Mouse (Mus musculus) hindbrain, embryonic 16.5 days (tissue): ENCODE results near the gene Xrcc6. TPM values are rescaled to one million over a fixed set of nuclear protein-coding genes. Genes with fewer than 3 reads are reported as not detected.

Experiments used
- ATAC-seq: fragments of 200-750 bp; cut with Nextera tagmentation; 2 replicates; pipeline ENCODE4 v1.8.0; 2017; ENCODE audit warnings: moderate TSS enrichment, moderate library complexity
- H3K27ac ChIP-seq: fragments of 300-500 bp; sonication (generic); 2 replicates; pipeline ENCODE4 v1.5.1; 2014; ENCODE audit warnings: low read depth, mild to moderate bottlenecking, control low read depth, low read length, moderate library complexity
- H3K27me3 ChIP-seq: fragments of 300-500 bp; sonication (generic); replicated peaks from 2 replicates; pipeline ENCODE4 v1.6.1; 2014; ENCODE audit warnings: low read length; ENCODE audit not compliant: control insufficient read depth, insufficient read depth
- H3K36me3 ChIP-seq: fragments of 300-500 bp; sonication (generic); 2 replicates; pipeline ENCODE4 v1.6.1; 2014; ENCODE audit warnings: mild to moderate bottlenecking, low read length, moderate library complexity, mixed read lengths; ENCODE audit not compliant: control insufficient read depth, insufficient read depth
- H3K4me1 ChIP-seq: fragments of 300-500 bp; sonication (generic); 2 replicates; pipeline ENCODE4 v1.6.1; 2014; ENCODE audit warnings: low read depth, low read length; ENCODE audit not compliant: control insufficient read depth, insufficient read depth
- H3K4me2 ChIP-seq: fragments of 300-500 bp; sonication (generic); 2 replicates; pipeline ENCODE4 v1.6.1; 2014; ENCODE audit warnings: mild to moderate bottlenecking, low read length, control low read depth, moderate library complexity
- H3K4me3 ChIP-seq: fragments of 300-500 bp; sonication (generic); 2 replicates; pipeline ENCODE4 v1.5.1; 2014; ENCODE audit warnings: mild to moderate bottlenecking, low read length, control low read depth, moderate library complexity
- H3K9ac ChIP-seq: fragments of 300-500 bp; sonication (generic); 2 replicates; pipeline ENCODE4 v1.6.1; 2014; ENCODE audit warnings: low read depth, mild to moderate bottlenecking, control low read depth, low read length, moderate library complexity
- H3K9me3 ChIP-seq: fragments of 300-500 bp; sonication (generic); 2 replicates; pipeline ENCODE4 v1.6.1; 2014; ENCODE audit warnings: mild to moderate bottlenecking, low read length, moderate library complexity; ENCODE audit not compliant: control insufficient read depth
- WGBS: fragments of 180-500 bp; shearing (Covaris S2); extraction: QIAGEN DNeasy Blood & Tissue Kit; methylation state at CpG from one replicate; pipeline ENCODE4 v1.1.7; 2014; 5-methylcytosine and 5-hydroxymethylcytosine counted together
- polyA plus RNA-seq: library from polyadenylated mRNA; unstranded; fragments of >200 nt; fragmentation: Nextera tagmentation; extraction: Ambion mirVana; gene quantifications from 2 replicates; pipeline ENCODE4 v1.2.1, GENCODE M21; 2015

Xrcc6 gene
- polyA plus RNA-seq, 1 experiment from 2014 or later, result 44.4 TPM

- no peaks in the 10 kb centered on the region for H3K27me3 ChIP-seq
- H3K9ac ChIP-seq, result no peak overlapping the region
- H3K4me2 ChIP-seq, result no peak overlapping the region
- no peaks in the 10 kb centered on the region for H3K9me3 ChIP-seq
- no peak overlapping the region for H3K27ac ChIP-seq
- no peak for ATAC-seq
- 67% methylated on average over 10 of the region's 10 CpGs for WGBS
- no peak overlapping the region for H3K4me3 ChIP-seq
- H3K36me3 ChIP-seq, result no peaks in the 10 kb centered on the region
- H3K4me1 ChIP-seq, result no peaks in the 10 kb centered on the region
Measured at GRCm38 (mm10) chr15:82079883-82080282, 92.2 kb downstream of the Xrcc6 start.

- no peak overlapping the region for H3K4me3 ChIP-seq
- H3K27ac ChIP-seq, result no peak overlapping the region
- H3K4me2 ChIP-seq, result no peak overlapping the region
- 38% methylated on average over 7 of the region's 7 CpGs for WGBS
- no peaks in the 10 kb centered on the region for H3K36me3 ChIP-seq
- ATAC-seq, result peak; percentile 42; the same call in 1 of the 2 replicates
- no peaks in the 10 kb centered on the region for H3K4me1 ChIP-seq
- no peak overlapping the region for H3K9ac ChIP-seq
- no peaks in the 10 kb centered on the region for H3K27me3 ChIP-seq
- no peaks in the 10 kb centered on the region for H3K9me3 ChIP-seq
Measured at GRCm38 (mm10) chr15:82081161-82081560, 93.5 kb downstream of the Xrcc6 start.

- Histone ChIP-seq H3K27me3 (no peaks in the 10 kb centered on the region), H3K9ac (no peak overlapping the region), H3K4me3 (no peak overlapping the region), H3K36me3 (no peaks in the 10 kb centered on the region), H3K27ac (no peak overlapping the region), H3K4me1 (no peaks in the 10 kb centered on the region), H3K9me3 (no peaks in the 10 kb centered on the region), H3K4me2 (no peak overlapping the region)
- ATAC-seq, result no peak
- WGBS, result 91% methylated on average over 9 of the region's 9 CpGs
Measured at GRCm38 (mm10) chr15:82085606-82086005, 98.0 kb downstream of the Xrcc6 start.

- WGBS, result 79% methylated on average over 12 of the region's 12 CpGs
- H3K4me3 ChIP-seq, result no peak overlapping the region
- H3K27me3 ChIP-seq, result no peaks in the 10 kb centered on the region
- H3K9ac ChIP-seq, result no peak overlapping the region
- ATAC-seq, result no peak
- H3K4me2 ChIP-seq, result no peak overlapping the region
- H3K36me3 ChIP-seq, result no peaks in the 10 kb centered on the region
- H3K27ac ChIP-seq, result no peak overlapping the region
- no peaks in the 10 kb centered on the region for H3K9me3 ChIP-seq
- no peaks in the 10 kb centered on the region for H3K4me1 ChIP-seq
Measured at GRCm38 (mm10) chr15:82086131-82086530, 98.5 kb downstream of the Xrcc6 start.

- H3K4me2 ChIP-seq, result no peak overlapping the region
- no peaks in the 10 kb centered on the region for H3K27me3 ChIP-seq
- H3K4me3 ChIP-seq, result no peak overlapping the region
- no peak overlapping the region for H3K9ac ChIP-seq
- no peaks in the 10 kb centered on the region for H3K4me1 ChIP-seq
- H3K27ac ChIP-seq, result no peak overlapping the region
- no peak for ATAC-seq
- WGBS, result 11% methylated on average over 10 of the region's 10 CpGs
- no peaks in the 10 kb centered on the region for H3K9me3 ChIP-seq
- H3K36me3 ChIP-seq, result no peaks in the 10 kb centered on the region
Measured at GRCm38 (mm10) chr15:82087266-82087665, 99.6 kb downstream of the Xrcc6 start.

Other genes with a start within 250 kb of the Xrcc6 start
- 39.3 and 49.6 TPM in 2 replicates for gene Zc3h7b, start 242.8 kb upstream of the Xrcc6 start, polyA plus RNA-seq
- gene Rangap1, start 242.3 kb upstream of the Xrcc6 start, polyA plus RNA-seq, result 164 and 165 TPM in 2 replicates
- gene Tef, start 185.4 kb upstream of the Xrcc6 start, polyA plus RNA-seq, result 22.9 and 23.1 TPM in 2 replicates
- 15.7 and 18.4 TPM in 2 replicates for gene Tob2, start 129.0 kb upstream of the Xrcc6 start, polyA plus RNA-seq
- gene Phf5a, start 115.9 kb upstream of the Xrcc6 start, polyA plus RNA-seq, result 118 and 122 TPM in 2 replicates
- 333 and 346 TPM in 2 replicates for gene Aco2, start 115.5 kb upstream of the Xrcc6 start, polyA plus RNA-seq
- 88.2 and 105 TPM in 2 replicates for gene Polr3h, start 61.6 kb upstream of the Xrcc6 start, polyA plus RNA-seq
- gene Csdc2, start 51.1 kb upstream of the Xrcc6 start, polyA plus RNA-seq, result 287 and 292 TPM in 2 replicates
- 122 and 142 TPM in 2 replicates for gene Pmm1, start 26.9 kb upstream of the Xrcc6 start, polyA plus RNA-seq
- gene 1700029P11Rik, start 7.3 kb upstream of the Xrcc6 start, polyA plus RNA-seq, result not detected in 2 replicates
- gene Desi1, start 46.0 kb downstream of the Xrcc6 start, polyA plus RNA-seq, result 53.7 and 56.1 TPM in 2 replicates
- 254 and 268 TPM in 2 replicates for gene Snu13, start 59.8 kb downstream of the Xrcc6 start, polyA plus RNA-seq
- not detected in 2 replicates for gene 4930407I10Rik, start 71.3 kb downstream of the Xrcc6 start, polyA plus RNA-seq
- gene Mei1, start 82.2 kb downstream of the Xrcc6 start, polyA plus RNA-seq, result 0.06 and 0.11 TPM in 2 replicates
- gene Ccdc134, start 140.1 kb downstream of the Xrcc6 start, polyA plus RNA-seq, result 10.6 and 11.9 TPM in 2 replicates
- 179 and 196 TPM in 2 replicates for gene Srebf2, start 159.3 kb downstream of the Xrcc6 start, polyA plus RNA-seq
- gene Shisa8, start 225.0 kb downstream of the Xrcc6 start, polyA plus RNA-seq, result 3.4 and 4.2 TPM in 2 replicates
- 0.10 and 0.31 TPM in 2 replicates for gene Tnfrsf13c, start 236.5 kb downstream of the Xrcc6 start, polyA plus RNA-seq